Mouse (Mus musculus) embryonic fibroblast, embryonic 13.5 days (primary cell): ENCODE measurements around the gene Eif3f.

ENCODE experiments used
- CTCF ChIP-seq: IDR thresholded peaks from 2 replicates; pipeline ENCODE4 v1.5.1; 2011; ENCODE audit warnings: mild to moderate bottlenecking, control low read depth, low read length, moderate library complexity, borderline replicate concordance; ENCODE audit not compliant: insufficient read depth
- POLR2A ChIP-seq: IDR thresholded peaks from 2 replicates; pipeline ENCODE4 v1.6.1; 2011; ENCODE audit warnings: low read depth, mild to moderate bottlenecking, control low read depth, low read length, moderate library complexity

DNA sequence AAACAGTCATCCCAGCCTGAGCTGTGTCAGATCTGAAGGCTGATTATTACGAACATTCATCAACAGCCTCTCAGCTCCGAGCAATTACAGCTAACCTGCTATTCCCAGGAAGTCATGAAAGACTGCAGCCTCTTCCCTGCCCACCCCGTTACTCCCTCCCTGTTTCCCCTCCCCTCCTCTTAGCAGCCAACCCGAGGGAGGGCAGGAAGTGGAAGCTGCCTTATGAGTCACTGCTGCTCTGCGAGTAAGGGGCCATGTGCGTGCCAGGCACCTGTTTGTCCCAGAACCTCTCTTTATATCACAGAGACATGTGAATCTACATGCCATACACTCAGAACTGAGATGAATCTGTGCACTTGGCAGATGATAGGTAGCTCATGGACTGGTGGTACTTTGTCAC is 34.0 kb downstream of the Eif3f start:
- TF ChIP-seq CTCF (no peak), POLR2A (no peak)
